Mouse (Mus musculus) embryonic facial prominence, embryonic 11.5 days (tissue): ENCODE measurements at regions not wholly inside any gene's neighbourhood (a gene's known extent, or its start where the extent isn't known, plus 50 kb on each side); places are given as distances from the start of the nearest gene placed in this dataset.

Experiments
- ATAC-seq: fragments of 200-750 bp; cut with Nextera tagmentation; replicated peaks from 2 replicates; pipeline ENCODE4 v1.8.0; 2017; ENCODE audit warnings: low read depth; ENCODE audit not compliant: insufficient number of reproducible peaks, low FRiP score, low TSS enrichment
- DNase-seq: peaks from one replicate; pipeline ENCODE4 v3.0.0-alpha.2; 2015; ENCODE audit warnings: low spot score
- H3K27ac ChIP-seq: fragments of 300-500 bp; sonication (generic); replicated peaks from 2 replicates; pipeline ENCODE4 v1.5.1; 2014; ENCODE audit warnings: mild to moderate bottlenecking, low read depth, low read length, control low read depth
- H3K27me3 ChIP-seq: fragments of 300-500 bp; sonication (generic); 2 replicates; pipeline ENCODE4 v1.6.1; 2014; ENCODE audit warnings: mild to moderate bottlenecking, low read length, moderate library complexity, mixed read lengths; ENCODE audit not compliant: control insufficient read depth, insufficient read depth
- H3K36me3 ChIP-seq: fragments of 300-500 bp; sonication (generic); replicated peaks from 2 replicates; pipeline ENCODE4 v1.6.1; 2014; ENCODE audit warnings: low read depth, mild to moderate bottlenecking, low read length, moderate library complexity, mixed read lengths; ENCODE audit not compliant: control insufficient read depth, insufficient read depth
- H3K4me1 ChIP-seq: fragments of 300-500 bp; sonication (generic); 2 replicates; pipeline ENCODE4 v1.6.1; 2014; ENCODE audit warnings: low read length, mixed read lengths; ENCODE audit not compliant: control insufficient read depth, insufficient read depth
- H3K4me2 ChIP-seq: fragments of 300-500 bp; sonication (generic); 2 replicates; pipeline ENCODE4 v1.6.1; 2014; ENCODE audit warnings: low read depth, mild to moderate bottlenecking, control low read depth, low read length, moderate library complexity
- H3K4me3 ChIP-seq: fragments of 300-500 bp; sonication (generic); 2 replicates; pipeline ENCODE4 v1.5.1; 2014; ENCODE audit warnings: low read depth, low read length, control low read depth
- H3K9ac ChIP-seq: fragments of 300-500 bp; sonication (generic); replicated peaks from 2 replicates; pipeline ENCODE4 v1.6.1; 2014; ENCODE audit warnings: mild to moderate bottlenecking, control low read depth, low read length
- H3K9me3 ChIP-seq: fragments of 300-500 bp; sonication (generic); replicated peaks from 2 replicates; pipeline ENCODE4 v1.6.1; 2016; ENCODE audit warnings: mild to moderate bottlenecking, low read length, inconsistent platforms, mixed read lengths; ENCODE audit not compliant: control insufficient read depth
- WGBS: fragments of 180-500 bp; shearing (Covaris S2); extraction: QIAGEN DNeasy Blood & Tissue Kit; methylation state at CpG from one replicate; pipeline ENCODE4 v1.1.7; 2014; 5-methylcytosine and 5-hydroxymethylcytosine counted together

DNA sequence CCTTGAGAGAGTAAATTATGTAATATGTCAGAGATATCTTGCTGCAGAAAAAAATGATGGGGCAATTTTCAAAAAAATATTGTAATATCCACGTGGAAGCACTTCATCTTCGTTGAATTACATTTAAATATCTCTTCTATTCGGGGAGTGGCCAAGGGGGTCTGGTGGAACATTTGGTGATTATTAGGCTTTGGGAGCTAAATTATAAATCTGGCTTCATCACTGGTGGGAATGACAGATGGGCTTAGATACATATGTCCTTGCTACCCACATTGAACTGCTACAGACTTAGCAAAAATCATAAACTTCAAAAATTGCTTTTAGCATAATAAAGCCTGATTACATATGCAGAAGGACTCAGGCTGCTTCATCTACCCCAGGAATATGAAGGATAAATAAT is 119.5 kb downstream of the Tmem18 start:
- Histone ChIP-seq H3K36me3 (no peaks in the 10 kb centered on the region), H3K9me3 (no peaks in the 10 kb centered on the region), H3K27me3 (no peaks in the 10 kb centered on the region), H3K27ac (no peak overlapping the region), H3K4me3 (no peak overlapping the region), H3K4me2 (no peak overlapping the region), H3K9ac (no peak overlapping the region), H3K4me1 (no peaks in the 10 kb centered on the region)
- WGBS: 87% methylated on average over 3 of the region's 3 CpGs
- ATAC-seq: no peak
- DNase-seq: no peak

DNA sequence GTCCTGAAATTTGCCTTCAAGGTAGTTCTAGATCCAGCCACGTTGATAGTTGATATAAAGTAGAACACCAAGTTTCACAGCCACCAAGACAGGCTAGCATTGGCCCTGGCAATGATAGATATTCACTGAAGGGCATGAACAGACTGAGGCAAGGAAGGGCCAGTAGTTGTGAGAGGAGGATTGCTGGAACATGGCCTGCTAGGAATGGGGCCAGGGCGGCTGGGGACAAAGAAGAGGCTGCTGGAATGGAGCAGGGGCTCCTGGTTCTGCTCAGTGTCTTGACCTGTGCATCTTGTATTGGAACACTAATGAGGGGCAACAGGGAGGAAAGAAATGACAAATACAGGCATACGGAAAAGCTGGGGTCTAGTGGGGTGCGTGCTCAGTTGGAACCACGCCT is 123.0 kb downstream of the Tmem18 start:
- no peak overlapping the region for H3K4me2 ChIP-seq
- no peak for ATAC-seq

DNA sequence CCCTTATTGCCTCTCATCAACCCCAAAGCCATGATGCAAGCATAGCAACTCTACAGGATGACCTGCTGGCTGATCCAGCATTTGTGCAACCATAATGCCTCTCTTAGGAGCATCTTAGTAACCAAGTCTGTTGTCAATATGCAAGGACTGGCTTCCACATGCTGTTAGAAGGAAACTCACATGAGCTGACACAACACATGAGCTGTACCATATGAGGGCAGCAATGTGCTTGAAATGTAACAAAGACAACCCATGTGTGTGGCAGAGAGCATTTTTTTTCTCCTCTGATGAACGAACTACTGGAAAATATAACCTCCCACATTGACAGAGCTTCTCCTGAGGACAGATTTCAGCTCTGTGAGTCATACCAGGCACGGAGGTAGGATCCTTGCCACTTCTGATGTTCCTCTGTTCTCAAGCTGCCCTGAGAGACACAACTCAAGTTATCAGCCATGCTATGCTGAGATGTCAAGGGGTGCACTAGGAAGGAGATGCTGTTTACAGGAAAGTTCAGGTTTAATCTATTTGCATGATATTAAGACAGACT is 124.5 kb downstream of the Tmem18 start:
- no peak overlapping the region for H3K9ac ChIP-seq
- ATAC-seq: no peak
- H3K9me3 ChIP-seq: no peaks in the 10 kb centered on the region
- no peaks in the 10 kb centered on the region for H3K27me3 ChIP-seq
- no peak overlapping the region for H3K4me3 ChIP-seq
- WGBS: 76% methylated on average over 2 of the region's 2 CpGs
- H3K36me3 ChIP-seq: no peaks in the 10 kb centered on the region
- DNase-seq: no peak
- no peaks in the 10 kb centered on the region for H3K4me1 ChIP-seq
- H3K27ac ChIP-seq: no peak overlapping the region
- H3K4me2 ChIP-seq: no peak overlapping the region

More for the DNA sequence above, 123.0 kb downstream of the Tmem18 start:
- DNase-seq: no peak
- WGBS: 87% methylated on average over 5 of the region's 5 CpGs
- H3K9me3 ChIP-seq: no peaks in the 10 kb centered on the region
- H3K9ac ChIP-seq: no peak overlapping the region
- no peaks in the 10 kb centered on the region for H3K36me3 ChIP-seq
- no peaks in the 10 kb centered on the region for H3K4me1 ChIP-seq
- no peak overlapping the region for H3K27ac ChIP-seq
- no peak overlapping the region for H3K4me3 ChIP-seq
- no peaks in the 10 kb centered on the region for H3K27me3 ChIP-seq

DNA sequence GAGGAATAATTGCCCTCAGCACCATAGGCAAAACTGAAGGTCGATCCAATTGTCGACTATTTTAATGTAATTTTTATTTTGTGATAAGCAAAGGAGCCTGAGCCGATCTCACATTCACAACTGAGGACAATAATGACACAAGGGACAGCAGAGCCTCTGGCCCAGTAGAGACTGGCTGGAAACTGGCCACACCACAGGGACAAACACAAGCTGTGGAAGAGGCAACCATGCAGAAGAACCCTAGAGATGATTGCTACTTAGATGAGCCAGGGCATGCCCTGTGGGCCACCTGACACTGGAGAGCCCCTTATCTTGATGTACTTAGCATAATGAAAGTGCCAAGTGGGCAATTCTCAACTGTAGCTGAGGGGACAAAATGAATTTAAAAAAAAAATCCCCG is 126.3 kb downstream of the Tmem18 start:
- H3K4me3 ChIP-seq: no peak overlapping the region
- no peak overlapping the region for H3K27ac ChIP-seq
- H3K9ac ChIP-seq: no peak overlapping the region
- ATAC-seq (no peak), DNase-seq (no peak)
- no peaks in the 10 kb centered on the region for H3K4me1 ChIP-seq
- no peak overlapping the region for H3K4me2 ChIP-seq
- H3K27me3 ChIP-seq: no peaks in the 10 kb centered on the region
- H3K36me3 ChIP-seq: no peaks in the 10 kb centered on the region
- H3K9me3 ChIP-seq: no peaks in the 10 kb centered on the region
- 76% methylated on average over 4 of the region's 4 CpGs for WGBS

DNA sequence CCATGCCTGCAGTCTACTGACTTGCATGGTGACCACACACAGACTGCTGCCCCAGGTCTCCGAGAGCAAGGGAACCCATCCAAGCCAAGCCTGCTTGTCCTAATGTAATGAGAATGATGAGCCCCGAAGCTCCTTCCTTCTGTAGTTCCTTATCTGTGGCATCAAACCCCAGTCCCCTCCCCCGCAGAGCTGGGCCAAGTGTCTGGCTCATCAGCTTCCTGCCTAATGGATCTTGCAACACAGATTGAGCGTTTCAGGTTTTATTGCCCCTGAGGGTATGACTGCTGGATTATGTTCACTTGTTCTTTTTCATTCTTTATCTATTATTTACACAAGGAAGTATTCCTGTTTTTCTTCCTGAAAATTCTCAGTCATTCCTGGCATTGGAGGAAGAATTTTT is 142.5 kb downstream of the Tmem18 start:
- no peak for DNase-seq
- no peak overlapping the region for H3K4me2 ChIP-seq
- H3K36me3 ChIP-seq: no peaks in the 10 kb centered on the region
- H3K9me3 ChIP-seq: no peaks in the 10 kb centered on the region
- H3K27me3 ChIP-seq: no peaks in the 10 kb centered on the region
- H3K4me1 ChIP-seq: no peaks in the 10 kb centered on the region
- no peak overlapping the region for H3K4me3 ChIP-seq
- WGBS: 59% methylated on average over 4 of the region's 4 CpGs
- no peak overlapping the region for H3K9ac ChIP-seq
- no peak for ATAC-seq
- H3K27ac ChIP-seq: no peak overlapping the region

DNA sequence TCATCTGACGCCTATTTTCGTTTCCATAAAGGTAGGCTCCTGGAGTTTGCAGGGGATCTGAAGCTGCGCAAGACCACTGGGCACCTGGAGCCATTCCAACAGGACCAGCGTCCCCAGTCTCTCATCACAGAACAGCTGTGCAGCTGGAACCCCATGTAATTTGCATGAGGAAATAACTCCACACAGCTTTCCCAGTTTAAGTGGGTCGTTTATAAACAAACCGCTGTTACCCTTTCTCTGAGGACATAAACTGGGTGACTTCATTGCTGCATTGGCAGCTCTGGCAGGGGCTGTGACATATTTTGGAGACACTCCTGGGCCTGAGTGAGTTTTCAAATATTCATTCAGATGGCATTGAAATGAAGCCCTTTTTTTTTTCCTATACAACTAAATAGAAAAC is 145.2 kb downstream of the Tmem18 start:
- H3K27me3 ChIP-seq: no peaks in the 10 kb centered on the region
- H3K36me3 ChIP-seq: no peaks in the 10 kb centered on the region
- WGBS: 91% methylated on average over 6 of the region's 6 CpGs
- no peak overlapping the region for H3K9ac ChIP-seq
- no peaks in the 10 kb centered on the region for H3K4me1 ChIP-seq
- H3K4me3 ChIP-seq: no peak overlapping the region
- H3K27ac ChIP-seq: no peak overlapping the region
- ATAC-seq (no peak), DNase-seq (no peak)
- H3K4me2 ChIP-seq: no peak overlapping the region
- no peaks in the 10 kb centered on the region for H3K9me3 ChIP-seq

DNA sequence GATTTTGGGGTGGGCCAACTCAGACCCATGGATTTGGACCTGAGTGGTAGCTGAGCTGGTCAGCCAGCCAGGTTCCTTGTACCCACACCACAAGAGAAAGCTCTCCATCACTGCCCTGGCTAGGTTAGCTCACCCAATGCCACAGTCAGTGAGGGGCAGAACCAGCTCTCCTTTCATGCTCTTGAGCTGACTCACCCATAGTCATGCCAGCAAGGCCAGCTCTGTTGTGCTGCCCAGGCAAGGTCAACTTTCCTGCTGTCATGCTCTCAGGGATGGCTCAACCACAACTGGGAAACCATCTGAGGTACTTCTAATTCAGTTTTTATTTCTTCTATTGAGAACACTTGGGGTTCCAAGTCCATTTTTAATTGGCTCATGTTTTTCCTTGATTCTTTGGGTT is 116.5 kb upstream of the Alkal2 start:
- H3K4me1 ChIP-seq: no peaks in the 10 kb centered on the region
- no peak overlapping the region for H3K27ac ChIP-seq
- DNase-seq (no peak), ATAC-seq (no peak)
- H3K36me3 ChIP-seq: no peaks in the 10 kb centered on the region
- no peaks in the 10 kb centered on the region for H3K9me3 ChIP-seq
- no peak overlapping the region for H3K4me3 ChIP-seq
- no peak overlapping the region for H3K9ac ChIP-seq
- H3K4me2 ChIP-seq: no peak overlapping the region
- H3K27me3 ChIP-seq: no peaks in the 10 kb centered on the region

GRCm38 (mm10) chr12:30793371-30793770 is 90.8 kb upstream of the Alkal2 start:
- no peak for DNase-seq
- Histone ChIP-seq H3K27ac (no peak overlapping the region), H3K9me3 (no peaks in the 10 kb centered on the region), H3K27me3 (no peaks in the 10 kb centered on the region), H3K4me3 (no peak overlapping the region), H3K36me3 (no peaks in the 10 kb centered on the region), H3K9ac (no peak overlapping the region), H3K4me1 (no peaks in the 10 kb centered on the region), H3K4me2 (no peak overlapping the region)
- ATAC-seq: no peak
- WGBS: 78% methylated on average over 2 of the region's 2 CpGs
